Mouse (Mus musculus) ES-E14 (cell line): ENCODE measurements around the gene Snapc2.

Experiments used
- CHD2 ChIP-seq: IDR thresholded peaks from 2 replicates; pipeline ENCODE4 v1.6.1; 2014; ENCODE audit warnings: mild to moderate bottlenecking, low read depth, low read length, inconsistent platforms
- HCFC1 ChIP-seq: IDR thresholded peaks from 2 replicates; pipeline ENCODE4 v1.6.1; 2012; ENCODE audit warnings: low read length, inconsistent platforms, borderline replicate concordance; ENCODE audit not compliant: insufficient read depth
- MAFK ChIP-seq: IDR thresholded peaks from 2 replicates; pipeline ENCODE4 v1.6.1; 2014; ENCODE audit warnings: mild to moderate bottlenecking, low read depth, low read length, inconsistent platforms; ENCODE audit not compliant: insufficient read depth
- ZC3H11A ChIP-seq: IDR thresholded peaks from 2 replicates; pipeline ENCODE4 v1.6.1; 2012; ENCODE audit warnings: low read depth, mild to moderate bottlenecking, inconsistent platforms, low read length, borderline replicate concordance
- ZNF384 ChIP-seq: IDR thresholded peaks from 2 replicates; pipeline ENCODE4 v1.6.1; 2012; ENCODE audit warnings: low read depth, low read length, inconsistent platforms

GRCm38 (mm10) chr8:4276111-4276465 is 23.2 kb downstream of the Snapc2 start:
- TF ChIP-seq HCFC1 (no peak), MAFK (no peak), CHD2 (no peak), ZNF384 (no peak), ZC3H11A (no peak)
